Mouse (Mus musculus) hindbrain, postnatal 0 days (tissue): ENCODE measurements at regions not wholly inside any gene's neighbourhood (a gene's known extent, or its start where the extent isn't known, plus 50 kb on each side); places are given as distances from the start of the nearest gene placed in this dataset.

ENCODE experiments used
- ATAC-seq: fragments of 200-750 bp; cut with Nextera tagmentation; 2 replicates; pipeline ENCODE4 v1.8.0; 2017; ENCODE audit warnings: mild to moderate bottlenecking, moderate TSS enrichment, moderate library complexity
- DNase-seq: peaks from one replicate; pipeline ENCODE4 v3.0.0-alpha.2; 2015; ENCODE audit warnings: low spot score
- H3K27ac ChIP-seq: fragments of 300-500 bp; sonication (generic); 2 replicates; pipeline ENCODE4 v1.5.1; 2014; ENCODE audit warnings: mild to moderate bottlenecking
- H3K27me3 ChIP-seq: fragments of 300-500 bp; sonication (generic); 2 replicates; pipeline ENCODE4 v1.6.1; 2014; ENCODE audit warnings: low read length, mixed read lengths; ENCODE audit not compliant: insufficient read depth
- H3K36me3 ChIP-seq: fragments of 300-500 bp; sonication (generic); 2 replicates; pipeline ENCODE4 v1.6.1; 2014; ENCODE audit warnings: low read length, mixed read lengths; ENCODE audit not compliant: insufficient read depth
- H3K4me1 ChIP-seq: fragments of 300-500 bp; sonication (generic); 2 replicates; pipeline ENCODE4 v1.6.1; 2014; ENCODE audit warnings: antibody characterized with exemption, low read length, mixed read lengths; ENCODE audit not compliant: insufficient read depth
- H3K4me2 ChIP-seq: fragments of 300-500 bp; sonication (generic); 2 replicates; pipeline ENCODE4 v1.6.1; 2014; ENCODE audit warnings: low read depth, mild to moderate bottlenecking, low read length, moderate library complexity, mixed read lengths
- H3K4me3 ChIP-seq: fragments of 300-500 bp; sonication (generic); 2 replicates; pipeline ENCODE4 v1.5.1; 2014; ENCODE audit warnings: low read length
- H3K9ac ChIP-seq: fragments of 300-500 bp; sonication (generic); replicated peaks from 2 replicates; pipeline ENCODE4 v1.6.1; 2014; ENCODE audit warnings: mild to moderate bottlenecking, low read length, moderate library complexity, mixed read lengths
- H3K9me3 ChIP-seq: fragments of 300-500 bp; sonication (generic); 2 replicates; pipeline ENCODE4 v1.6.1; 2016; ENCODE audit warnings: low read length, mixed read lengths
- CTCF ChIP-seq: IDR thresholded peaks from 2 replicates; pipeline ENCODE4 v1.5.1; 2016; ENCODE audit warnings: antibody characterized with exemption, control low read depth, low read depth
- WGBS: fragments of 180-500 bp; shearing (Covaris S2); extraction: QIAGEN DNeasy Blood & Tissue Kit; methylation state at CpG from one replicate; pipeline ENCODE4 v1.1.7; 2014; 5-methylcytosine and 5-hydroxymethylcytosine counted together

DNA sequence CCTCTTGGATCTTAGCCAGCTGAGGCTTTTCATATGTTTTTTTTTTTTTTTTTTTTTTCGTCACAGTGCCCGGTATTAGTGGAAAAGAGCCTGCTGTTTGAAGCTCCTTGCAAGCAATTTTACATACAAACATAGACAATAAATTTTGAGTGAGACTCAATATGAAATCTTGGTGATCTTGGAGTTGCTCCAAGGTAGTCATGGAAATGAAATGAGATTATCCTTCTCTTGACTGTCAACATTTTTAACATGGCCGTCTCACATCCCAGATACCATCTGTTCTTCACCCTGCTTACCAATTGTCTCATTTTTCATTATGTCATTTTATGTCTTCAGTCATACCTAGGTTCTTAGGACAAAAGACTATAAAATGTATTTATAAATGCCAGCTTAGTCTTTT is 971.4 kb upstream of the Lrrn3 start:
- ATAC-seq: peak; percentile 70; the same call in 1 of the 2 replicates
- Histone ChIP-seq H3K36me3 (no peaks in the 10 kb centered on the region), H3K4me2 (no peak overlapping the region), H3K9me3 (no peaks in the 10 kb centered on the region), H3K27me3 (no peaks in the 10 kb centered on the region), H3K4me3 (no peak overlapping the region), H3K9ac (no peak overlapping the region), H3K4me1 (no peaks in the 10 kb centered on the region), H3K27ac (no peak overlapping the region)
- 33% methylated on average over 3 of the region's 3 CpGs for WGBS
- DNase-seq: peak; percentile 78
- TF ChIP-seq CTCF: no peak

- no peak for TF ChIP-seq CTCF
- WGBS: 93% methylated on average over 6 of the region's 6 CpGs
Observed at GRCm38 (mm10) chr12:42435616-42436015, 949.4 kb upstream of the Lrrn3 start.

DNA sequence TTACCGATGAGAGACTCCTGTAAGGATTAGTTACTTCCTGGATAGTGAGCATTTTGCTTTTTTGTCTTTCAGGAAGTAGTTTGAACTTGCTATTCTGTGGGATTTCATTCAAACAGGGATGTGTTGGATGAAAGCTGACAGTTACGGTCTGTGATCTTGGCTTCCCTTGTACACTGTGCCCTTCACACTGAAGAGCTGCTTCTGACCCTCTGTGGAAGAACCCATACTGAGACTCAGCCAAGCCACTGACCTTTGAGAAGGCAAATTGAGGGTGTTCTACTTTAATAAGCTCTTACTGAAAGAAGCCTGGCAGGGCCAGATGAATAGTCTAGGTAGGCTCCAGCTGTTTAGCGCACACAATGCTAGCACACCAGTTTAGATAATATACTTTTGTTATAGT is 941.2 kb upstream of the Lrrn3 start:
- WGBS: 68% methylated on average over 3 of the region's 3 CpGs

More at GRCm38 (mm10) chr12:42435616-42436015, 949.4 kb upstream of the Lrrn3 start:
- no peaks in the 10 kb centered on the region for H3K4me1 ChIP-seq
- no peak overlapping the region for H3K4me3 ChIP-seq
- no peak for DNase-seq
- no peak for ATAC-seq
- H3K9ac ChIP-seq: no peak overlapping the region
- H3K4me2 ChIP-seq: no peak overlapping the region
- no peaks in the 10 kb centered on the region for H3K36me3 ChIP-seq
- H3K27me3 ChIP-seq: no peaks in the 10 kb centered on the region
- no peaks in the 10 kb centered on the region for H3K9me3 ChIP-seq
- H3K27ac ChIP-seq: no peak overlapping the region

More for the DNA sequence above, 941.2 kb upstream of the Lrrn3 start:
- no peak overlapping the region for H3K4me3 ChIP-seq
- H3K27me3 ChIP-seq: no peaks in the 10 kb centered on the region
- no peak overlapping the region for H3K27ac ChIP-seq
- no peak overlapping the region for H3K4me2 ChIP-seq
- H3K36me3 ChIP-seq: no peaks in the 10 kb centered on the region
- TF ChIP-seq CTCF: no peak
- ATAC-seq: no peak
- no peaks in the 10 kb centered on the region for H3K4me1 ChIP-seq
- H3K9me3 ChIP-seq: no peaks in the 10 kb centered on the region
- H3K9ac ChIP-seq: no peak overlapping the region
- no peak for DNase-seq
